Mouse (Mus musculus): ENCODE measurements around the gene Urm1.
A peak's percentile ranks its signal among the peaks of the same experiment; 100 is the strongest.
"Not testable (repeated sequence)": the region's sequence is repeated elsewhere in the genome, so short reads cannot be mapped to it uniquely, and the experiment has no call there.

Gene Urm1

GRCm38 (mm10) chr2:29865125-29865524 is 45.2 kb downstream of the Urm1 start:
- DNase-seq (ENCODE audit: low read depth, low spot score): no peak

- peak; percentile 84 for DNase-seq (ENCODE audit: low read depth, low spot score)
These were observed 49.2 kb downstream of the Urm1 start, which contains the start of gene Cercam for GRCm38 (mm10) chr2:29868949-29869645. Gene Cercam (plus strand): TSS chr2:29869164.

GRCm38 (mm10) chr2:29869646-29870451 is 50.0 kb downstream of the Urm1 start:
- no peak for DNase-seq (ENCODE audit: low read depth, low spot score)

GRCm38 (mm10) chr2:29872581-29873295 is 52.9 kb downstream of the Urm1 start:
- no peak for DNase-seq (ENCODE audit: low read depth, low spot score)

GRCm38 (mm10) chr2:29873801-29874200 is 53.9 kb downstream of the Urm1 start:
- no peak for DNase-seq (ENCODE audit: low read depth, low spot score)

- no peak for DNase-seq (ENCODE audit: low read depth, low spot score)
These were observed 58.2 kb downstream of the Urm1 start for GRCm38 (mm10) chr2:29878061-29878460.

GRCm38 (mm10) chr2:29879191-29879590 is 59.3 kb downstream of the Urm1 start:
- no peak for DNase-seq (ENCODE audit: low read depth, low spot score)

- no peak for DNase-seq (ENCODE audit: low read depth, low spot score)
These were observed 60.3 kb downstream of the Urm1 start for GRCm38 (mm10) chr2:29879964-29880830.

- not testable (repeated sequence) for DNase-seq (ENCODE audit: low read depth, low spot score)
These were observed 66.9 kb downstream of the Urm1 start for GRCm38 (mm10) chr2:29886659-29887292.

GRCm38 (mm10) chr2:29889066-29889944 is 69.4 kb downstream of the Urm1 start, which contains the start of gene Odf2:
Gene Odf2 (plus strand): TSS chr2:29889221.
- DNase-seq (ENCODE audit: low read depth, low spot score): peak; percentile 99

- peak; percentile 68 for DNase-seq (ENCODE audit: low read depth, low spot score)
These were observed 70.3 kb downstream of the Urm1 start for GRCm38 (mm10) chr2:29889991-29890833.

- DNase-seq (ENCODE audit: low read depth, low spot score): no peak
These were observed 71.9 kb downstream of the Urm1 start for GRCm38 (mm10) chr2:29891773-29892172.
